Mouse (Mus musculus): ENCODE measurements at regions not wholly inside any gene's neighbourhood (a gene's known extent, or its start where the extent isn't known, plus 50 kb on each side); places are given as distances from the start of the nearest gene placed in this dataset.

DNA sequence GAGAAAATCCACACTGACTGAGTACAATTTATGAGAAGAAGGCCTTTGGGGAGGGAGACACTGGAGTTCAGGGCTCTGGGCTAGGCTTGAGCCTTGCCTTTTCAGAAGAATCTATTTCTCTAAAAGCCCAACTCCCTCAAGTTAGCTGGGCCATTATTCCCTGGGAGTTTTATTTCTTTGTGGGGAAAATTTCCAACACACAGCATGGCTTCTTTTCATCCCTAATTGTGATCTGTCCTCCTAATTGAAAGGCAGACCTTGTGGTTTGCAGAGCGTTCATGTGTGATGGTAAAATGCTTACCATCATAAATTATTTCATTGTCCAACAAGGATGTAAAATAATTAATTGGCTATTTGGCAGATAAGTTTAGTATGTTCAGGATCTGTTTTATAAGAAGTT, 204.1 kb downstream of the Tgfb2 start:
- TF ChIP-seq CTCF (IDR thresholded peaks at IDR 0.05; ENCODE audit: borderline replicate concordance, insufficient read depth, low read length) (no peak), POLR2A (IDR thresholded peaks at IDR 0.05; ENCODE audit: low read depth, low read length) (no peak)

Data from embryonic fibroblast, embryonic 13.5 days (primary cell).